Mouse (Mus musculus) embryonic facial prominence, embryonic 10.5 days (tissue): Measurements from ENCODE around the gene Fam166b. TPM values are rescaled to one million over a fixed set of nuclear protein-coding genes. Genes with fewer than 3 reads are reported as not detected.

ENCODE experiments used
- DNase-seq: peaks from one replicate; pipeline ENCODE4 v3.0.0-alpha.2; 2017; ENCODE audit warnings: low spot score
- H3K27ac ChIP-seq: fragments of 300-500 bp; sonication (generic); replicated peaks from 2 replicates; pipeline ENCODE4 v1.5.1; 2016; ENCODE audit warnings: mild to moderate bottlenecking
- H3K27me3 ChIP-seq: fragments of 300-500 bp; sonication (generic); replicated peaks from 2 replicates; pipeline ENCODE4 v1.6.1; 2016; ENCODE audit warnings: low read depth, mild to moderate bottlenecking; ENCODE audit not compliant: poor library complexity, severe bottlenecking
- H3K36me3 ChIP-seq: fragments of 300-500 bp; sonication (generic); replicated peaks from 2 replicates; pipeline ENCODE4 v1.6.1; 2016; ENCODE audit warnings: mild to moderate bottlenecking, moderate library complexity
- H3K4me1 ChIP-seq: fragments of 300-500 bp; sonication (generic); 2 replicates; pipeline ENCODE4 v1.6.1; 2016
- H3K4me3 ChIP-seq: fragments of 300-500 bp; sonication (generic); 2 replicates; pipeline ENCODE4 v1.5.1; 2016; ENCODE audit warnings: mild to moderate bottlenecking, moderate library complexity
- H3K9me3 ChIP-seq: fragments of 300-500 bp; sonication (generic); 2 replicates; pipeline ENCODE4 v1.6.1; 2016; ENCODE audit warnings: mild to moderate bottlenecking
- WGBS: fragments of 180-500 bp; shearing (Covaris S2); methylation state at CpG from one replicate; pipeline ENCODE4 v1.1.7; 2016; 5-methylcytosine and 5-hydroxymethylcytosine counted together
- polyA plus RNA-seq: library from polyadenylated mRNA; unstranded; fragments of >200 nt; fragmentation: Nextera tagmentation; extraction: Ambion mirVana; gene quantifications from 2 replicates; pipeline ENCODE4 v1.2.1, GENCODE M21; 2016

Gene Fam166b
- polyA plus RNA-seq, 1 experiment from 2014 or later: not detected

DNA sequence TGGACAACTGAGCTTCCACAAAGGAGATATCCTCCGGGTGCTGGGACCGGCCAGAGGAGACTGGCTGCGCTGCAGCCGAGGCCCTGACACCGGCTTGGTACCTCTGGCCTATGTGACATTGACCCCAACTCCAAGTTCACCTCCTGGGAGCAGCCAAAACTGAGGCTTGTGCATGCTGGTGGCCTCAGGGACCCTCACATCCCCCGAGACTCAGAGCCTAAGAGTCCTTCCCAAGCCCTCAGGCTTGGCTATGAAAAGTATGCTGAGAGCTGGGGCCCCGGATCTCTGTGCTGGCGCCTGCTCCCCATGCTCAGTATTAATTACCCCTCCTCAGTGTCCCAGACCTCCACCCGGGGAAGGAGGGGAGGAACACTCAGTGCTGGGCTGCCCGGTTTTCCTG, 2.4 kb downstream of the Fam166b start:
- H3K4me1 ChIP-seq: peaks cover 42% of the 10 kb centered on the region
- no peak overlapping the region for H3K27ac ChIP-seq
- peaks cover 51% of the 10 kb centered on the region for H3K36me3 ChIP-seq
- H3K27me3 ChIP-seq: peaks cover 96% of the 10 kb centered on the region
- WGBS: 43% methylated on average over 10 of the region's 10 CpGs
- H3K4me3 ChIP-seq: no peak overlapping the region
- H3K9me3 ChIP-seq: no peaks in the 10 kb centered on the region
- no peak for DNase-seq

DNA sequence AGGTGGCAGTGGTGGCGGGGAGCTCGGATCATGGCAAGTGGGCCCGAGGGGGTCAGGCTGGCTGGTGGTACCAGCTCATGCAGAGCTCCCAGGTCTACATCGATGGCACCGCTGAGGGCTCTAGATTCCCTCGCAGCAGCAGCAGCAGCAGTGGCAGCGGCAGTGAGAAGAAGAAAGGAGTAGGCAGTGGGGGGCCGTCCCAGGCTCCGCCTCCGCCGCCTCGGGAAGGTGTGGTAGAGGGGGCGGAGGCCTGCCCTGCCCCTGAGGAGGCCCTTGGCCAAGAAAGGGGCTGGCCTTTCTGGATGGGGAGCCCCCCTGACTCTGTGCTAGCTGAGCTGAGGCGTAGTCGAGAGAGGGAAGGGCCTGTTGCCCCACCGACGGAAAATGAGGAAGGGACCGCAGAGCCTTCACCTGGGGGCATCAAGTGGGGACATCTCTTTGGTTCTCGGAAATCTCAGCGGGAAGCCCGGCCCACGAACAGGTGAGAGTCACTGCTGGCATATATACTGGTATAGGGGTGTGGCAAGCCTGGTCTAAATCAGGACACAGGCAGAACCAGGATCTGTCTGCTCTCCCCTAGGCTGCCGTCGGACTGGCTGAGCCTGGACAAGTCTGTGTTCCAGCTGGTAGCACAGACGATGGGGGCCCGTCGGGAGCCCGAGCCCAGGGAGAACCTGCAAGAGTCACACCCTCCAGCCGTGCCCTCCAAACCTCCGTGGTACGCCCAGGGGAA, 3.1 kb downstream of the Fam166b start:
- Histone ChIP-seq H3K27ac (no peak overlapping the region; the same call in 1 of the 2 replicates), H3K4me1 (peaks cover 42% of the 10 kb centered on the region), H3K36me3 (peaks cover 56% of the 10 kb centered on the region), H3K4me3 (peak overlapping the region; percentile 45), H3K9me3 (no peaks in the 10 kb centered on the region), H3K27me3 (peaks cover 97% of the 10 kb centered on the region)
- peak; percentile 34 for DNase-seq
- WGBS: 13% methylated on average over 31 of the region's 31 CpGs

DNA sequence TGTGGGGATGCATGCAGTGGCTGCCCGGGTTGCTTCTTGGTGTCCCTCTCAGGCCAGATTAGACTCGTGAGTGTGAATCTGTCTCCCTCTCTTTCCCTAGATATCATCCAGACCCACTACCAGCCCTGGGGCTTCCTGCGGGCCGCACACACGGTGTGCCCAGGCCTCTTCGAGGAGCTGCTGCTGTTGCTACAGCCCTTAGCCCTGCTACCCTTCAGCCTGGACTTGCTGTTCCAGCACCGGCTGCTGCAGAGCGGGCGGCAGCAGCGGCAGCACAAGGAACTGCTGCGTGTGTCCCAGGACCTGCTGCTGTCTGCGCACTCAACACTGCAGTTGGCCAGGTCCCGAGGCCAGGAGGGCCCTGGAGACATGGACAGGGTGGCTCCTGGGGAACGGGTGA, 3.7 kb downstream of the Fam166b start:
- WGBS: 21% methylated on average over 14 of the region's 14 CpGs
- peak overlapping the region; percentile 45 for H3K4me3 ChIP-seq
- peaks cover 56% of the 10 kb centered on the region for H3K36me3 ChIP-seq
- H3K4me1 ChIP-seq: peaks cover 42% of the 10 kb centered on the region
- DNase-seq: peak; percentile 44
- H3K9me3 ChIP-seq: no peaks in the 10 kb centered on the region
- H3K27me3 ChIP-seq: peaks cover 91% of the 10 kb centered on the region
- no peak overlapping the region; the same call in 1 of the 2 replicates for H3K27ac ChIP-seq

DNA sequence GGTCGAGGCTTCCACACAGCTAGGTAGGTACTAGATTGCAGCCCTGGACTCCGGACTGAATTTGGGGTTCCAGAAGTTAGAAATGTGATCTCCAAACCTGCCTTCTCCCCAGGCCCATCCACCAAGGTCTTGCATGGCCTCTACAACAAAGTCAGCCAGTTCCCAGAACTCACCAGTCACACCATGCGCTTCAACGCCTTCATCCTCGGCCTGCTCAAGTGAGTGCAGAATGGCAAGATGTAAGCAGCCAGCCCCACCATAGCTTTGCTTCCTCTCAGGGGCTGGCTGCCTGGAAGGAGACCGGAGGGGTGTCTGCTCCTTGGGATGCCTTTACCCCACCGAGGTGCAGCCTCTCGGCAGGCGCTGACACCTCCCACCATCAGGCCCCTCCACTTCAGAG, 4.9 kb downstream of the Fam166b start:
- Histone ChIP-seq H3K36me3 (peaks cover 56% of the 10 kb centered on the region), H3K9me3 (no peaks in the 10 kb centered on the region), H3K27me3 (peaks cover 80% of the 10 kb centered on the region)

DNA sequence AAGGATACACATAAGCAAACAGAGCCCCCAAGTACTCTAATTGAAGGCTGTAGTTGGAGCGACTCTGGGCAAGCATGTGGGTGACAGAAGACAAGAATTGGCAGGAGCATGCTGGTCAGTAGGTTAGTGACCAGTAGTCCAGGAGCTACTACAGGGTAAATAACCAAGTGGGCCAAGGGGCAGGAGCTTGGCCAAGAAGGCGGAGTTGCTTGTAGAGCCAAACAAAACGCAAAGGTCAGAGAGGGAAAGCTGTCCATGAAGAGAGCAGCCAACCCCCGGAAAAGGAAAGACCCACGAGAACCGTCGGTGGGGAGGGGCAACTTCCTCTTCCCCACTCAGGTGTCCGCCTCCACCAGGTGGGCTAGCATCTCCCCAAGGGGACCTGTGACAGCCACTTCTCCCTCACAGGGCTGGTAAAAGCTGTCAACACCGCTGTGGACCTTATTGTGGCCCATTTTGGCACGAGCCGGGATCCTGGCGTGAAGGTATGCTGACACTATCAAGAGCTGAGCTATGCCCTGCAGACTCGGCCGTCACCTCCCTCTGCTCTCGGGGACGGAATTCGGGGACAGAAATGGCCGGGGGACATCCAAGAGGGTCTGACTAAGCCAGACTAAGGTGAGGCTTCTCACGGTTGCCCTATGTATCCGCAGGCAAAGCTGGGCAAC, 5.5 kb downstream of the Fam166b start:
- Histone ChIP-seq H3K9me3 (no peaks in the 10 kb centered on the region), H3K4me1 (peaks cover 40% of the 10 kb centered on the region), H3K27me3 (peaks cover 73% of the 10 kb centered on the region), H3K36me3 (peaks cover 56% of the 10 kb centered on the region), H3K27ac (no peak overlapping the region), H3K4me3 (no peak overlapping the region)
- no peak for DNase-seq
- WGBS: 91% methylated on average over 20 of the region's 20 CpGs

More for the DNA sequence above, 4.9 kb downstream of the Fam166b start:
- peaks cover 44% of the 10 kb centered on the region for H3K4me1 ChIP-seq
- H3K4me3 ChIP-seq: no peak overlapping the region
- no peak for DNase-seq
- H3K27ac ChIP-seq: no peak overlapping the region
- 86% methylated on average over 9 of the region's 9 CpGs for WGBS

DNA sequence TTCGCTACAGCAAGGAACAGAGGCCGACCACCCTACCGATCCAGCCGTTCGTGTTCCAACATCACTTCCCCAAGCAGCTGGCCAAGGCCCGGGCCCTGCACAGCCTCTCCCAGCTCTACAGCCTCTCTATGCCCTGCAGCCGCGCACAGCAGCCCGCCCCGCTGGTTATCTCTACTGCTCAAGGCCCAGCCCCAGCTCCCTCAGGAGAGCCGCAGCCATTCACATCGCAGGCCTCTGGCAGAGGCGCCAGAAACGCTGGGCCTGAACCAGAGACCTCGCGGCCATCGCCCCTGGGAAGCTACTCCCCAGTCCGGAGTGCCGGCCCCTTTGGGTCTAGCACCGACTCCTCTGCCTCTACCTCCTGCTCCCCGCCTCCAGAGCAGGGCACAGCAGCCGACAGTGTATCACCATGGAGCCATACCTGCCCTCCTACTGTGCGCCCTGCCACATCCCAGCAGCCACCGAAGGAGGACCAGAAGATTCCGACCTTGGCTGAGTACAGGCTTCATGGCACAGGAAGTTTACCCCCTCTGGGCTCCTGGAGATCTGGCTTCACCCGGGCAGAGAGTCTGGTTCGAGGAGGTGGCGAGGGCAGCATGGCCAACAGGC, 7.2 kb downstream of the Fam166b start:
- WGBS: 73% methylated on average over 28 of the region's 28 CpGs
- Histone ChIP-seq H3K4me3 (no peak overlapping the region), H3K36me3 (peaks cover 65% of the 10 kb centered on the region), H3K4me1 (peaks cover 27% of the 10 kb centered on the region), H3K27me3 (peaks cover 56% of the 10 kb centered on the region), H3K27ac (no peak overlapping the region; the same call in 1 of the 2 replicates), H3K9me3 (no peaks in the 10 kb centered on the region)
- no peak for DNase-seq

DNA sequence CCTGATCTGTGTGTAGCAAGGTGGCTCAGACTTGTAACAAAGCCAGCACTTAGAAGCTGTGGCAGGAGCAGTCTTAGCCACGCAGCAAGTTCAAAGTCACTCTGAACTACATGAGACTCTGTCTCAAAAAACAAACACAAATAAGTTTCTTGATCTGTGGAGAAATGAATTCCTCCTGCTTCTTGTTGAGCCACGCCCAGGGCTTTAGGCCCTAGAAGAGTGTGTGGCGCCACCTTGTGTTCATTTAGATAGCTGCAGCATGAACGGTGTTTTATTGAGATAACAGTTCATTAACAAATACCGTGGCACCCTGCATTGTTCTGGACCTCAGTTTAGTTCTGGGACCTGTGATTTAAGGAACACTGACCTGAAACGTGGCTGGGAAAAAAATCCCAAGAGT, 8.6 kb downstream of the Fam166b start:
- peak; percentile 77 for DNase-seq
- WGBS: 7% methylated on average over 6 of the region's 6 CpGs
- Histone ChIP-seq H3K4me1 (peaks cover 13% of the 10 kb centered on the region), H3K9me3 (no peaks in the 10 kb centered on the region), H3K27me3 (peaks cover 42% of the 10 kb centered on the region), H3K36me3 (peaks cover 67% of the 10 kb centered on the region), H3K27ac (no peak overlapping the region), H3K4me3 (no peak overlapping the region)

DNA sequence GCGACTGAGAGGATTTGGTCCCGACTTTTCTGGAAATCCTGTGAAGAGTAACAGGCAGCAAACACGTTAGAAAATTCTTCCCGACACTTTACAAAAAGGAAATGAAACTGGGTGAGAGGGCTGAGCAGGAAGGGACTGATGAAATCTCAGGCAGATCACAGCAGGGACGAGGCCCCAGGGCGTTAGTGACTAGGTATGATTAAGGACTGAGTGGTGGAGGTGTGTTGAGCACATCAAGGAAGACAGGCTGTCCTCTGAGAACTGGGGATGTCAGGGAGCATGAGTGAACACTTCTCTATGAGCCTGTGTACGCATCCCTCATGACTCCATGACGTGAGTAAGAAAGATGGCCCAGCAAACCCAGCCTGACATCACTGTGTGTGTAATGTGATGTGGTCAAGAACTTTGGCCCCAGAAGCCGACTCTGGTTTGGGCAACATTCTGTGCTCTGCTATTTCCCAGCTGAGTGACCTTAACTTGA, 9.1 kb downstream of the Fam166b start:
- WGBS: 72% methylated on average over 9 of the region's 9 CpGs
- H3K27me3 ChIP-seq: peaks cover 37% of the 10 kb centered on the region
- H3K9me3 ChIP-seq: no peaks in the 10 kb centered on the region
- H3K4me3 ChIP-seq: no peak overlapping the region
- DNase-seq: no peak
- peaks cover 9% of the 10 kb centered on the region for H3K4me1 ChIP-seq
- no peak overlapping the region for H3K27ac ChIP-seq
- peaks cover 67% of the 10 kb centered on the region for H3K36me3 ChIP-seq

DNA sequence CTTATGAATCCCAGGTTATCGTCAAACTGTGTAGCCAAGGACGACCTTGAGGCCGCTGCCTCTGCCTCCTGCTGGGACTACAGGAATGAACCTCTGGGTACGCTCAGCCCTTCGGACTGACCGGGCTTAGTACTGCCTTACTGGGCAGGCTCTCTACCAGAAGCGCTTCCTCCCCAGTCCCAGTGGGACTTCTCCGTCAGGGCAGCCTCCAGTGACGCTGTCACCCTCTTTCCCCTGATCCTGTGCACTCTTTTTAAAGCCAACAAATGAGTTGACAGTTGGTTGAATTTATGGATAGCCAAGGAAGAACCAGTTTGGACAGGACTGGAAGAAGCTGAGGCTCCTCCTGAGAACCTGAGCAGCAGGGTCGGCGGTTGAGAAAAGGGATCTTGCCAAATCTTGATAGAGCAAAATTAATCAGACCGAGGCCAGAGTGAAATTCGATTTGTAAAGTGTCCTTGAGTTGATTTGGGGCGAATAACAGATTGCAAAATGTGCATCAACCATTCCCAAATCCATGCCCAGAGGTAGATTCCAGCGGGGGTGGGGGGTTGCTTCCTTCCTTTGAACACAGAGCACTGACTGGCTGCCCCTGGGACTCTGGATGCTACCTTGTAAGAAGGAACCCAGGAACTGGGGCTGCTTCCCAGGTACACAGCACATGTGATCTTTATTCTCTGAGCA, 9.8 kb downstream of the Fam166b start:
- Histone ChIP-seq H3K27me3 (peaks cover 30% of the 10 kb centered on the region), H3K4me3 (no peak overlapping the region), H3K4me1 (peaks cover 9% of the 10 kb centered on the region), H3K9me3 (no peaks in the 10 kb centered on the region), H3K27ac (no peak overlapping the region), H3K36me3 (peaks cover 66% of the 10 kb centered on the region)
- WGBS: 56% methylated on average over 15 of the region's 15 CpGs
- no peak for DNase-seq

DNA sequence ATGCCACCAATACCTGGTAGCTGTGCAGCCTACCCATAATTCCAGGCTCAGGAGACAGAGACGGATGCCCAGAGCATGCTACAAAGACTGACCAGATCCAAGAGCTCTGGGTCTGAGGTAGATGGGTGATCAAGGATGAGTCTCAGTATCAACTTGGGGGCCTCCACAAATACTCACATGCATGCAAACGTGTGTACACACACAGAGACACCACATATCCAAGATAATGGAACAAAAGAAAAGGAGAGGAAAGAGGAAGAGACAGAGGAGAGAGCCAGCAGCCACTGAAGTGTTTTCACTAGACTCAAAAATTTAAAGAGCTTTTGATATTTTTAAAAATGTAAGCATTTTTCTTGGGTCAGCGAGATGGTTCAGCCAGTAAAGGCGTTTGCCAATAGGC, 10.5 kb downstream of the Fam166b start:
- Histone ChIP-seq H3K4me1 (peaks cover 11% of the 10 kb centered on the region), H3K27ac (no peak overlapping the region), H3K27me3 (peaks cover 23% of the 10 kb centered on the region), H3K36me3 (peaks cover 59% of the 10 kb centered on the region), H3K9me3 (no peaks in the 10 kb centered on the region), H3K4me3 (no peak overlapping the region)
- no peak for DNase-seq
- 82% methylated on average over 4 of the region's 4 CpGs for WGBS

DNA sequence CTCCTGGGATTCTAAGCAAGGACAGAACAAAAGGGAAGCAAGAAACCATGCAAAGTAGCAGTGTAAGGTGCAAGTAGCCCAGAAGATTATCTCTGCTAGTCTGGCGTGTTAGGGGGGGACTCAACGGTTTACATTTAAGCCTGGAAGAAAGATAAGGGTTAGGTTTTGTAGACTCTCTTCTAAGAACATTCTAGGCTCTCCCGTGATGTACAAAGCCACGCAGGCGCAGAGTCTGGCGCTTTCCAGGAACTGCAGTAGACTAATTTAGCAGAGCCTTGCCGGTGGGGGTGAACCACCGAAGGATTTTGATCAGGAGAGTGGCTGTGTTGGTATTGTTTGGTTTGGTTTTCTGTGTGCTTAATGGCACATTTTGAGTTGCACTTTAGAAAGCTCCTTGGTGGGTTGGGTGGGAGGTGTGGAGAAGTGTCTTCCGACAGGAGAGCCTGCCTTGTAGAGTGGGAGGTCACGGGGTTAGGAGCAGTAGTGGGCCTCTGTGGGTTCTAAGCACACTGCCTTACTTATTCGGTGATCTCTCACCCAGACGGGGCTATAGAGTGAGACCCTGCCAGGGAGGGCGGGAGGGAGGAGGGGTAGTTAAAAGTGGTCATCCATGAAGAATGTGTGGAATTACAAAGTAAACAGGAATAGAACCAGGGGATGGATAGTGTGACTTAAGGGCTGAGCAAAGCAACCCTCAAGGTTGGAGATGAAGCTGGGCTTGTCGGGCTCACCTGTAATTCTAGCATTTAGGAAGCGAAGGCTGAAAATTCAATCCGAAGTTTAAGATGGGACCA, 11.5 kb downstream of the Fam166b start:
- Histone ChIP-seq H3K4me3 (no peak overlapping the region), H3K9me3 (no peaks in the 10 kb centered on the region), H3K27ac (no peak overlapping the region), H3K27me3 (peaks cover 13% of the 10 kb centered on the region), H3K36me3 (peaks cover 50% of the 10 kb centered on the region), H3K4me1 (peaks cover 12% of the 10 kb centered on the region)
- 81% methylated on average over 16 of the region's 16 CpGs for WGBS
- DNase-seq: no peak
